Mouse (Mus musculus): ENCODE results near the gene Tpt1. TPM values are rescaled to one million over a fixed set of nuclear protein-coding genes. Genes with fewer than 3 reads are reported as not detected.

Gene Tpt1
- total and polyA plus RNA-seq, 3 experiments = 698 to 1,876 (median 1,607) TPM

DNA sequence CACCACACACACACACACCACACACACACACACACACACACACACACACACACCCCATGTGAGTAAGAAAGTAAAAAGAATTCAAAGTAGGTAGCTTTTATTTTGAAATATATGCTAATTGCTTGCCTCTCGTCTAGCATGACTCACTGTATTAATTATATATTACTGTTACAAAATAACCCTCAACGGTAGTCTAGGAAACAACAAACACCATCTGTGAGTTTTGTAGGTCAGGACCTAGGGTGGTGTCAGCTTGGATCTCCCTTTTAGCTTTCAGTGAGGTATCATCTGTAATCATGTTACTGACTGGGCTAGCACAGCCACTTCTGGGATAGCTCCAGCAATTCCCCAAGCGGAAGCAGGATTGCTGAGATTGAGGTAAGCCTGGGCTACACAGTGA lies 32.4 kb downstream of the Tpt1 start:
- in situ Hi-C loops (cut with MboI; ENCODE audit: low pct_ligation_motif_present, low pct_unique_long_range_greater_than_20kb, low sequenced_read_pairs) (loop anchor here (25.0 kb wide), 1 partner anchor 1135 kb away; no protein-coding TSS in a partner anchor), dilution Hi-C loops (cut with MboI; ENCODE audit: extremely low pct_ligation_motif_present, extremely low pct_unique_long_range_greater_than_20kb, low sequenced_read_pairs) (no loop called here)
- Histone ChIP-seq H3K27me3 (replicated peaks) (no peaks in the 10 kb centered on the region), H3K79me2 (replicated peaks; ENCODE audit: control insufficient read depth, extremely low read depth, insufficient read depth, poor library complexity, severe bottlenecking) (no peaks in the 10 kb centered on the region), H3K9me3 (replicated peaks; ENCODE audit: low read length) (no peaks in the 10 kb centered on the region), H3K4me3 (replicated peaks in 1 of 3; ENCODE audit: low read depth in 2 of 3, low read length in 2 of 3, poor library complexity in 1 of 3) (no peak overlapping the region), H3K4me2 (ENCODE audit: insufficient read depth, low read depth, poor library complexity, severe bottlenecking) (no peak overlapping the region), H3K4me1 (ENCODE audit: control insufficient read depth in 1 of 2, insufficient read depth in 2 of 2) (peaks cover 0 to 9% of the 10 kb centered on the region in 2 experiments; a peak in 2 of 4 replicates), H3K9ac (ENCODE audit: insufficient read depth, low read depth) (no peak overlapping the region), H3K27ac (ENCODE audit: insufficient read depth, low read depth) (no peak overlapping the region), H3K36me3 (replicated peaks in 1 of 2; ENCODE audit: control insufficient read depth in 1 of 2, insufficient read depth in 1 of 2, low read length in 1 of 2) (no peaks in the 10 kb centered on the region)
- TF ChIP-seq CHD1 (IDR thresholded peaks at IDR 0.05; ENCODE audit: low read depth, low read length) (no peak), TCF12 (IDR thresholded peaks at IDR 0.05; ENCODE audit: low read depth, low read length) (no peak), ZC3H11A (IDR thresholded peaks at IDR 0.05; ENCODE audit: low read depth, low read length) (no peak), ETS1 (conservative IDR thresholded peaks at IDR 0.05; ENCODE audit: low read depth, low read length) (no peak)
- no peak for DNase-seq (ENCODE audit: extremely low read depth)

DNA sequence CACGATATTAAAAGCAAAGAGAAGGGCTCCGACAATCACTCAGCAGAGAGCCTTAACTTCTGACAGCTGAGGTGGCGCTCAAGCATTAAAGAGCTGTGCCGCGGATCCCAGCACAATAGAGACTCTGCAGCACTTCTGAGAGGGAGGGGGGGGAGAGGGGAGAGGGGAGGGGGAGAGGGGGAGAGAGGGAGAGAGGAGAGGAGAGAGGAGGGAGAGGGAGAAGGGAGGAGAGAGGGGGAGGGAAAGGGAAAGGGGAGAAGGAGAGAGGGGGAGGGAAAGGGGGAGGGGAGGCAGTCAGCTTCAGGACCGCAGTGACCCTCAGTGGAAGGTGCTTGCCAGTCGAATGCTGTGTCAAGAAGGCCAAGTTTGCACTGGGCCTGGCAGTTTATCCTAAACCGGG lies 34.1 kb downstream of the Tpt1 start:
- Histone ChIP-seq H3K36me3 (replicated peaks in 1 of 2; ENCODE audit: control insufficient read depth in 1 of 2, insufficient read depth in 1 of 2, low read length in 1 of 2) (no peaks in the 10 kb centered on the region), H3K27ac (ENCODE audit: insufficient read depth, low read depth) (no peak overlapping the region), H3K79me2 (replicated peaks; ENCODE audit: control insufficient read depth, extremely low read depth, insufficient read depth, poor library complexity, severe bottlenecking) (no peaks in the 10 kb centered on the region), H3K4me1 (ENCODE audit: control insufficient read depth in 1 of 2, insufficient read depth in 2 of 2) (peaks cover 0 to 9% of the 10 kb centered on the region in 2 experiments; a peak in 2 of 4 replicates), H3K9me3 (replicated peaks; ENCODE audit: low read length) (no peaks in the 10 kb centered on the region), H3K27me3 (replicated peaks) (no peaks in the 10 kb centered on the region), H3K4me3 (replicated peaks in 1 of 3; ENCODE audit: low read depth in 2 of 3, low read length in 2 of 3, poor library complexity in 1 of 3) (no peak overlapping the region), H3K9ac (ENCODE audit: insufficient read depth, low read depth) (no peak overlapping the region), H3K4me2 (ENCODE audit: insufficient read depth, low read depth, poor library complexity, severe bottlenecking) (no peak overlapping the region)
- dilution Hi-C loops (cut with MboI; ENCODE audit: extremely low pct_ligation_motif_present, extremely low pct_unique_long_range_greater_than_20kb, low sequenced_read_pairs) = no loop called here
- in situ Hi-C loops (cut with MboI; ENCODE audit: low pct_ligation_motif_present, low pct_unique_long_range_greater_than_20kb, low sequenced_read_pairs) = loop anchor here (25.0 kb wide), 1 partner anchor 1133 kb away; no protein-coding TSS in a partner anchor
- no peak for TF ChIP-seq MAFK (IDR thresholded peaks at IDR 0.05; ENCODE audit: insufficient replicate concordance, low read length)
- no peak for TF ChIP-seq USF1 (IDR thresholded peaks at IDR 0.05; ENCODE audit: low read depth, low read length)
- no peak for TF ChIP-seq MEF2A (IDR thresholded peaks at IDR 0.05; ENCODE audit: borderline replicate concordance, low read depth, low read length)
- no peak for TF ChIP-seq KAT2A (IDR thresholded peaks at IDR 0.05; ENCODE audit: insufficient replicate concordance, low read length)
- no peak for TF ChIP-seq TBP (conservative IDR thresholded peaks at IDR 0.05; ENCODE audit: low read depth, low read length)
- TF ChIP-seq HCFC1 (IDR thresholded peaks at IDR 0.05; ENCODE audit: low read depth, low read length) = no peak
- no peak for TF ChIP-seq GABPA (IDR thresholded peaks at IDR 0.05; ENCODE audit: insufficient replicate concordance, low read depth, low read length)
- no peak for TF ChIP-seq ZKSCAN1 (IDR thresholded peaks at IDR 0.05; ENCODE audit: borderline replicate concordance, low read depth, low read length)
- DNase-seq (ENCODE audit: extremely low read depth) = no peak

GRCm38 (mm10) chr14:75881856-75882255 lies 37.0 kb downstream of the Tpt1 start:
- dilution Hi-C loops (cut with MboI; ENCODE audit: extremely low pct_ligation_motif_present, extremely low pct_unique_long_range_greater_than_20kb, low sequenced_read_pairs) = no loop called here
- in situ Hi-C loops (cut with MboI; ENCODE audit: low pct_ligation_motif_present, low pct_unique_long_range_greater_than_20kb, low sequenced_read_pairs) = loop anchor here (10.0 to 25.0 kb wide), 2 partner anchors 593 to 1130 kb away; no protein-coding TSS in a partner anchor
- Histone ChIP-seq H3K9ac (ENCODE audit: insufficient read depth, low read depth) (no peak overlapping the region), H3K4me3 (replicated peaks in 1 of 3; ENCODE audit: low read depth in 2 of 3, low read length in 2 of 3, poor library complexity in 1 of 3) (no peak overlapping the region), H3K27ac (ENCODE audit: insufficient read depth, low read depth) (no peak overlapping the region), H3K4me1 (ENCODE audit: control insufficient read depth in 1 of 2, insufficient read depth in 2 of 2) (no peaks in the 10 kb centered on the region), H3K4me2 (ENCODE audit: insufficient read depth, low read depth, poor library complexity, severe bottlenecking) (no peak overlapping the region), H3K27me3 (replicated peaks) (no peaks in the 10 kb centered on the region), H3K79me2 (replicated peaks; ENCODE audit: control insufficient read depth, extremely low read depth, insufficient read depth, poor library complexity, severe bottlenecking) (no peaks in the 10 kb centered on the region), H3K9me3 (replicated peaks; ENCODE audit: low read length) (no peaks in the 10 kb centered on the region), H3K36me3 (replicated peaks in 1 of 2; ENCODE audit: control insufficient read depth in 1 of 2, insufficient read depth in 1 of 2, low read length in 1 of 2) (no peaks in the 10 kb centered on the region)
- DNase-seq (ENCODE audit: extremely low read depth) = no peak
- TF ChIP-seq RAD21 (IDR thresholded peaks at IDR 0.05; ENCODE audit: low read depth, low read length) (no peak), IRF4 (IDR thresholded peaks at IDR 0.05; ENCODE audit: low read depth, low read length) (no peak), SIN3A (IDR thresholded peaks at IDR 0.05; ENCODE audit: low read length) (no peak), USF1 (IDR thresholded peaks at IDR 0.05; ENCODE audit: low read depth, low read length) (no peak), GABPA (IDR thresholded peaks at IDR 0.05; ENCODE audit: insufficient replicate concordance, low read depth, low read length) (no peak)

Data from CH12.LX (cell line).